In the genomic region with DNA sequence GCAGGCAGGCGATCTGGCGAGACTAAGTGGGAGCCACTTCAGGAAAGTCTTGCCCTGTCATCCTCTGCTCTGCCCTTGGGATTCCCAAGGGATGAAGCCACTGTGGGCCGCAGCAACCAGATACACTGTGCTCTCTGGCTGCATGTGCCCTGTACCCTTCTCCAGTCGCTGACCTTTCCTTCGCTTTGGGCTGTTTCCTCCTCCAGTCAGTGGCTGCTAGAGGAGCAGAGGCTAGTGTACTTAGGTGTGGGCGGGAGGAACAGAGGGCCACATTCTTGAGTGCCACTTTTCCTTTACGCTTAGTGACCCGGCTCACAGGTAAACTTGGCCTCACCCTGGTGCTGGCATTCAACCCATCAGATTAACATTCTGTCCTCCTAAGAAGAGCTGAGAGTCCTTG, we compare ENCODE assay signal across 8 mouse cellular contexts. TPM values are rescaled to one million over a fixed set of nuclear protein-coding genes. Genes with fewer than 3 reads are reported as not detected.
DNase-seq lines count a peak whose midpoint lies in the region; ATAC-seq lines count a peak whose summit lies in the region.

No protein-coding gene starts in this region.

- 37% methylated on average over 8 of the region's 8 CpGs for whole genome bisulfite sequencing in heart, embryonic 11.5 days (ENCODE audit: insufficient replicate concordance)
- WGBS in embryonic facial prominence, embryonic 12.5 days = 27% methylated on average over 8 of the region's 8 CpGs

- peak overlapping the region; percentile 42; the same call in 1 of the 2 replicates for H3K27ac ChIP-seq in heart, embryonic 11.5 days (ENCODE audit: low read depth, low read length)
- H3K27ac ChIP-seq in embryonic facial prominence, embryonic 12.5 days = peak overlapping the region; percentile 64

- H3K9me3 ChIP-seq in heart, embryonic 11.5 days (replicated peaks; ENCODE audit: control insufficient read depth, low read length) = no peaks in the 10 kb centered on the region
- H3K9me3 ChIP-seq in embryonic facial prominence, embryonic 12.5 days = no peaks in the 10 kb centered on the region

- intact Hi-C loops in gastrocnemius, postnatal 14 days (cut with DNase I; ENCODE audit: low total_unique reads) = no loop called here

- H3K4me3 ChIP-seq in heart, embryonic 11.5 days (ENCODE audit: low read depth, low read length) = peak overlapping the region; percentile 17; the same call in 1 of the 2 replicates
- H3K4me3 ChIP-seq in embryonic facial prominence, embryonic 12.5 days = no peak overlapping the region

- H3K36me3 ChIP-seq in heart, embryonic 11.5 days (ENCODE audit: control insufficient read depth, insufficient read depth, low read length) = no peaks in the 10 kb centered on the region
- no peaks in the 10 kb centered on the region for H3K36me3 ChIP-seq in embryonic facial prominence, embryonic 12.5 days

- no peaks in the 10 kb centered on the region for H3K27me3 ChIP-seq in heart, embryonic 11.5 days (ENCODE audit: control insufficient read depth, insufficient read depth, low read length)
- no peaks in the 10 kb centered on the region for H3K27me3 ChIP-seq in embryonic facial prominence, embryonic 12.5 days

- peak overlapping the region; percentile 58 for H3K4me2 ChIP-seq in heart, embryonic 11.5 days
- peak overlapping the region; percentile 30 for H3K4me2 ChIP-seq in embryonic facial prominence, embryonic 12.5 days (replicated peaks)

- ATAC-seq in heart, embryonic 11.5 days (replicated peaks; ENCODE audit: insufficient number of reproducible peaks, low FRiP score, low TSS enrichment) = no peak; the same call in 1 of the 2 replicates
- no peak for ATAC-seq in embryonic facial prominence, embryonic 12.5 days (ENCODE audit: insufficient number of reproducible peaks, insufficient read depth, low FRiP score, low TSS enrichment)

- H3K4me1 ChIP-seq in heart, embryonic 11.5 days (ENCODE audit: control insufficient read depth, insufficient read depth, low read length) = peaks cover 9% of the 10 kb centered on the region
- peaks cover 11% of the 10 kb centered on the region for H3K4me1 ChIP-seq in embryonic facial prominence, embryonic 12.5 days

- peak overlapping the region; percentile 63 for H3K9ac ChIP-seq in heart, embryonic 11.5 days (ENCODE audit: low read depth, low read length)
- no peak overlapping the region for H3K9ac ChIP-seq in embryonic facial prominence, embryonic 12.5 days

- DNase-seq in heart, postnatal 4 days = no peak
- DNase-seq in kidney, adult 9 months = peak; percentile 51
- peak; percentile 73 for DNase-seq in lung, postnatal 10 days
- DNase-seq in spleen, adult 18-20 months = no peak
- no peak for DNase-seq in frontal cortex, postnatal 14 days (ENCODE audit: low spot score in 2 of 2)
- DNase-seq in gastrocnemius, postnatal 14 days = no peak

RNA-seq across cellular contexts. Expression of a gene that starts 10.6 kb away (rescaled TPM):
- 0.51 and 0.67 TPM in 2 replicates for polyA plus RNA-seq in heart, embryonic 11.5 days (2014; fragmentation: Nextera tagmentation; extraction: Ambion mirVana)
- total RNA-seq in heart, postnatal 4 days (2021) = 1 to 10 TPM; 4.9 to 5.4 TPM
- 2.8 and 3.0 TPM in 2 replicates for polyA plus RNA-seq in embryonic facial prominence, embryonic 12.5 days (2016; fragmentation: Nextera tagmentation; extraction: Ambion mirVana)
- 1 to 10 TPM; 2.6 to 4.3 TPM for total RNA-seq in gastrocnemius, postnatal 14 days (2021)

Comparison
In these comparisons a context has a peak if more than half of its experiments do, and no peak if none do; other contexts are left out.
1. DNase-seq: peak in kidney, adult 9 months (single experiment) and lung, postnatal 10 days (single experiment); none in heart, postnatal 4 days (single experiment), spleen, adult 18-20 months (0 of 2), frontal cortex, postnatal 14 days (0 of 2) and gastrocnemius, postnatal 14 days (single experiment).